Mouse (Mus musculus): ENCODE results near the gene Malsu1.

GRCm38 (mm10) chr6:49026496-49026895 is 47.1 kb upstream of the Malsu1 start:
- TF ChIP-seq POLR2A (IDR thresholded peaks at IDR 0.05; ENCODE audit: low read depth, low read length) = no peak
- TF ChIP-seq CTCF (IDR thresholded peaks at IDR 0.05; ENCODE audit: extremely low read depth, insufficient read length, insufficient replicate concordance, low read depth, low read length) = no peak
